Mouse (Mus musculus): ENCODE results near the gene Nfe2.

The Nfe2 gene

GRCm38 (mm10) chr15:103257790-103258728, at the start of gene Nfe2:
TSS of gene Nfe2 (minus strand) at chr15:103258403.
- peak; percentile 63 to 71 for DNase-seq

GRCm38 (mm10) chr15:103307125-103307524, 48.9 kb upstream of the Nfe2 start:
- peak; percentile 69 to 80 for DNase-seq

GRCm38 (mm10) chr15:103305792-103306645, 47.8 kb upstream of the Nfe2 start:
- DNase-seq = no peak

- peak; percentile 74 to 85 for DNase-seq
These were observed 47.0 kb upstream of the Nfe2 start for GRCm38 (mm10) chr15:103305070-103305678.

GRCm38 (mm10) chr15:103304616-103304969, 46.4 kb upstream of the Nfe2 start:
- no peak for DNase-seq

GRCm38 (mm10) chr15:103303916-103304615, 45.9 kb upstream of the Nfe2 start:
- no peak for DNase-seq

- no peak for DNase-seq
These were observed 44.3 kb upstream of the Nfe2 start for GRCm38 (mm10) chr15:103302341-103303021.

- no peak for DNase-seq
These were observed 43.5 kb upstream of the Nfe2 start for GRCm38 (mm10) chr15:103301547-103302340.

- no peak for DNase-seq
These were observed 42.8 kb upstream of the Nfe2 start for GRCm38 (mm10) chr15:103301046-103301445.

- DNase-seq = no peak
These were observed 42.4 kb upstream of the Nfe2 start for GRCm38 (mm10) chr15:103300560-103300959.

GRCm38 (mm10) chr15:103300067-103300471, 41.9 kb upstream of the Nfe2 start:
- DNase-seq = no peak

GRCm38 (mm10) chr15:103299644-103300043, 41.4 kb upstream of the Nfe2 start:
- DNase-seq = no peak

- no peak for DNase-seq
These were observed 40.8 kb upstream of the Nfe2 start for GRCm38 (mm10) chr15:103298861-103299616.

- no peak for DNase-seq
These were observed 39.8 kb upstream of the Nfe2 start for GRCm38 (mm10) chr15:103298026-103298425.

- no peak for DNase-seq
These were observed 39.1 kb upstream of the Nfe2 start for GRCm38 (mm10) chr15:103297313-103297712.

GRCm38 (mm10) chr15:103295851-103296250, 37.6 kb upstream of the Nfe2 start:
- DNase-seq = no peak

- no peak for DNase-seq
These were observed 36.4 kb upstream of the Nfe2 start for GRCm38 (mm10) chr15:103294649-103295048.

GRCm38 (mm10) chr15:103293375-103293774, 35.2 kb upstream of the Nfe2 start:
- no peak for DNase-seq

GRCm38 (mm10) chr15:103292673-103293345, 34.6 kb upstream of the Nfe2 start:
- no peak for DNase-seq

GRCm38 (mm10) chr15:103290843-103291242, 32.6 kb upstream of the Nfe2 start:
- DNase-seq = no peak

Measured in thymus, adult 18-20 months (tissue).